Mouse (Mus musculus): Measurements from ENCODE around the gene Adam8.

- TF ChIP-seq CTCF (IDR thresholded peaks at IDR 0.05; ENCODE audit: low read depth, low read length) (no peak), POLR2A (IDR thresholded peaks at IDR 0.05; ENCODE audit: borderline replicate concordance, low read depth, low read length) (no peak)
Observed at GRCm38 (mm10) chr7:139979011-139979719, 13.2 kb downstream of the Adam8 start.

Measured in bone marrow macrophage, adult 2 months (primary cell).